Mouse (Mus musculus) spleen, adult 2 months (tissue): ENCODE data around the gene Arhgap23.

Experiments
- CTCF ChIP-seq: fragments of 200-500 bp; IDR thresholded peaks from 2 replicates; pipeline ENCODE4 v1.5.1; 2011; ENCODE audit warnings: mild to moderate bottlenecking, inconsistent platforms; ENCODE audit not compliant: insufficient read depth, insufficient read length, insufficient replicate concordance; ENCODE audit errors: extremely low read depth
- POLR2A ChIP-seq: fragments of 200-500 bp; IDR thresholded peaks from 2 replicates; pipeline ENCODE4 v1.6.1; 2011; ENCODE audit warnings: low read depth, low read length, inconsistent platforms

DNA sequence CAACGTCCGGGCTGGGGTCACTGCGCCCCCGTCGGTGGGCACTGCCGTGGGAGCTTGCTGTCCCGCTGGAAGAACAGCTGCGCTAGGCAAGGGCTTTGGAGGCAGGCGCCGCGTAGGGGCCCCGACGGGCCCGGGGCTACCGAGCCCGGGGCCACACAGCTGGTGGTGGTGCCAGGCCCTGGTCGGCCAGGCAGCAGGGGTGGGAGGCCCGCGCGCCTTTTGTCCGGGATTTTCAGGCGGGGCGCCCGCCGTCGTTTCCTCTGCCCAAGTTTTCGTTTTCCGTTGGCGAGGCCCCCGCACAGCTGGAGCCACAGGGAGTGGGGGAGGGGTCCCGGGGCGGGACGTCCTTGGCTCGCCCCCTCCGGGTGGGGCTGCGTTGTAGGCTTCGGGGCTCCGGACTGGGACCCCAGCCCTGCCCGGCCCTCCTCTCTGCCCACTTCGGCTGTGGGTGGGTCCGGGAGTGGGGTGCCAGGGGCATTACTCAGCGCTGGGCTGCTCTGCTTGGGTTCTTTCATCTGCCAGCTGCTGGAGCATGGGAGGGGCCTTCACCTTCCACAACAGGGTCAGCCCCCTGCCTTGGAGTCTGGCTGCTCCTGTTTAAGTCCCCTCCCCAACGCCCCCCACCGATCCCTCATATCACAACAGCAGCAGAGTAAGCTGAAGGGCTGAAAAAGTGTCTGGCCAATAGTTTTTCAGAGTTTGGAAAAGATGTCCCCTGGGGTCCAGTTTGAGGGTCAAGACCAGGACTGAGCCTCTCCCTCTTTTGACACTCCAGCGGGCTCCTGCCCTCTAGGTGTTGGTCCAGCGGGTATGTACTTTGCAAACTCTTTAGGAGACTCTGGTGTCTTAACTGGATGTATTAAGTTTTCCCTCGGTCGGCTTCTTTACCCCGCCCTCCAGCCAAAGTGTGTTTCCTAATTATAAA is 641 bp downstream of the Arhgap23 start:
- TF ChIP-seq POLR2A = no peak
- no peak for TF ChIP-seq CTCF
